Mouse (Mus musculus): Measurements from ENCODE around the gene Pdpk1.
"Not testable (repeated sequence)": the region's sequence is repeated elsewhere in the genome, so short reads cannot be mapped to it uniquely, and the experiment has no call there.

Gene Pdpk1

GRCm38 (mm10) chr17:24113031-24113430 is 37.7 kb downstream of the Pdpk1 start:
- no peak for DNase-seq (ENCODE audit: low spot score)

GRCm38 (mm10) chr17:24111256-24111655 is 39.5 kb downstream of the Pdpk1 start:
- DNase-seq (ENCODE audit: low spot score): no peak

- no peak for DNase-seq (ENCODE audit: low spot score)
Observed at GRCm38 (mm10) chr17:24108896-24109295, 41.8 kb downstream of the Pdpk1 start.

- DNase-seq (ENCODE audit: low spot score): no peak
Observed at GRCm38 (mm10) chr17:24105111-24105510, 45.6 kb downstream of the Pdpk1 start.

GRCm38 (mm10) chr17:24098354-24098753 is 52.4 kb downstream of the Pdpk1 start:
- no peak for DNase-seq (ENCODE audit: low spot score)

- no peak for DNase-seq (ENCODE audit: low spot score)
Observed at GRCm38 (mm10) chr17:24090575-24090974, 60.1 kb downstream of the Pdpk1 start.

- not testable (repeated sequence) for DNase-seq (ENCODE audit: low spot score)
Observed at GRCm38 (mm10) chr17:24086399-24086798, 64.3 kb downstream of the Pdpk1 start.

GRCm38 (mm10) chr17:24084593-24084992 is 66.1 kb downstream of the Pdpk1 start:
- no peak for DNase-seq (ENCODE audit: low spot score)

GRCm38 (mm10) chr17:24077101-24077500 is 73.6 kb downstream of the Pdpk1 start:
- DNase-seq (ENCODE audit: low spot score): no peak

GRCm38 (mm10) chr17:24072919-24073696 is 77.6 kb downstream of the Pdpk1 start, which contains the start of gene Kctd5:
Gene Kctd5 (minus strand): TSS chr17:24073485.
- peak; percentile 93 for DNase-seq (ENCODE audit: low spot score)

GRCm38 (mm10) chr17:24069531-24069930 is 81.2 kb downstream of the Pdpk1 start:
- DNase-seq (ENCODE audit: low spot score): no peak

- DNase-seq (ENCODE audit: low spot score): no peak
Observed at GRCm38 (mm10) chr17:24068271-24068670, 82.5 kb downstream of the Pdpk1 start.

GRCm38 (mm10) chr17:24062459-24063155 is 88.1 kb downstream of the Pdpk1 start:
- no peak for DNase-seq (ENCODE audit: low spot score)

GRCm38 (mm10) chr17:24057730-24058245 is 92.9 kb downstream of the Pdpk1 start:
- no peak for DNase-seq (ENCODE audit: low spot score)

GRCm38 (mm10) chr17:24056636-24057625 is 93.8 kb downstream of the Pdpk1 start:
- DNase-seq (ENCODE audit: low spot score): no peak

- no peak for DNase-seq (ENCODE audit: low spot score)
Observed at GRCm38 (mm10) chr17:24049008-24049407, 101.7 kb downstream of the Pdpk1 start.

- DNase-seq (ENCODE audit: low spot score): no peak
Observed at GRCm38 (mm10) chr17:24048053-24048452, 102.7 kb downstream of the Pdpk1 start.

- no peak for DNase-seq (ENCODE audit: low spot score)
Observed at GRCm38 (mm10) chr17:24046026-24046425, 104.7 kb downstream of the Pdpk1 start.

GRCm38 (mm10) chr17:24045608-24046007 is 105.1 kb downstream of the Pdpk1 start:
- DNase-seq (ENCODE audit: low spot score): peak; percentile 29

- DNase-seq (ENCODE audit: low spot score): no peak
Observed at GRCm38 (mm10) chr17:24044482-24044881, 106.2 kb downstream of the Pdpk1 start.

- no peak for DNase-seq (ENCODE audit: low spot score)
Observed at GRCm38 (mm10) chr17:24037844-24038243, 112.9 kb downstream of the Pdpk1 start, which contains the start of gene Prss27. Gene Prss27 (plus strand): TSS chr17:24038144.

GRCm38 (mm10) chr17:24037360-24037759 is 113.4 kb downstream of the Pdpk1 start:
- DNase-seq (ENCODE audit: low spot score): no peak
